Mouse (Mus musculus) intestine, embryonic 14.5 days (tissue): ENCODE measurements at regions not wholly inside any gene's neighbourhood (a gene's known extent, or its start where the extent isn't known, plus 50 kb on each side); places are given as distances from the start of the nearest gene placed in this dataset.
A peak's percentile ranks its signal among the peaks of the same experiment; 100 is the strongest.

Experiments used
- ATAC-seq: fragments of 200-750 bp; cut with Nextera tagmentation; replicated peaks from 2 replicates; pipeline ENCODE4 v1.8.0; 2017; ENCODE audit warnings: low read depth, moderate number of reproducible peaks, moderate TSS enrichment, moderate library complexity; ENCODE audit not compliant: low FRiP score, low TSS enrichment
- DNase-seq: peaks from one replicate; pipeline ENCODE4 v3.0.0-alpha.2; 2018; ENCODE audit warnings: low spot score
- H3K27ac ChIP-seq: fragments of 300-500 bp; sonication (generic); 2 replicates; pipeline ENCODE4 v1.5.1; 2014; ENCODE audit warnings: low read depth, mild to moderate bottlenecking, control low read depth
- H3K27me3 ChIP-seq: fragments of 300-500 bp; sonication (generic); replicated peaks from 2 replicates; pipeline ENCODE4 v1.6.1; 2014; ENCODE audit warnings: low read length, control low read depth; ENCODE audit not compliant: control insufficient read depth, insufficient read depth
- H3K36me3 ChIP-seq: fragments of 300-500 bp; sonication (generic); 2 replicates; pipeline ENCODE4 v1.6.1; 2014; ENCODE audit warnings: low read length, control low read depth; ENCODE audit not compliant: control insufficient read depth, insufficient read depth
- H3K4me1 ChIP-seq: fragments of 300-500 bp; sonication (generic); replicated peaks from 2 replicates; pipeline ENCODE4 v1.6.1; 2014; ENCODE audit warnings: low read length, control low read depth, mixed read lengths; ENCODE audit not compliant: control insufficient read depth, insufficient read depth
- H3K4me2 ChIP-seq: fragments of 300-500 bp; sonication (generic); 2 replicates; pipeline ENCODE4 v1.6.1; 2014; ENCODE audit warnings: low read length
- H3K4me3 ChIP-seq: fragments of 300-500 bp; sonication (generic); 2 replicates; pipeline ENCODE4 v1.5.1; 2014; ENCODE audit warnings: low read depth, low read length, control low read depth, mixed read lengths
- H3K9ac ChIP-seq: fragments of 300-500 bp; sonication (generic); 2 replicates; pipeline ENCODE4 v1.6.1; 2014; ENCODE audit warnings: mild to moderate bottlenecking, low read length
- H3K9me3 ChIP-seq: fragments of 300-500 bp; sonication (generic); 2 replicates; pipeline ENCODE4 v1.6.1; 2016; ENCODE audit warnings: low read length, control low read depth; ENCODE audit not compliant: control insufficient read depth
- whole genome bisulfite sequencing: fragments of 180-500 bp; shearing (Covaris S2); extraction: QIAGEN DNeasy Blood & Tissue Kit; methylation state at CpG from one replicate; pipeline ENCODE4 v1.1.7; 2014; 5-methylcytosine and 5-hydroxymethylcytosine counted together

- Histone ChIP-seq H3K4me3 (no peak overlapping the region), H3K9me3 (no peaks in the 10 kb centered on the region), H3K36me3 (no peaks in the 10 kb centered on the region), H3K27me3 (no peaks in the 10 kb centered on the region), H3K4me1 (peaks cover 5% of the 10 kb centered on the region; the same call in 1 of the 2 replicates), H3K4me2 (no peak overlapping the region), H3K9ac (no peak overlapping the region), H3K27ac (peak overlapping the region; percentile 38; the same call in 1 of the 2 replicates)
- 33% methylated on average over 1 of the region's 1 CpGs for WGBS
- ATAC-seq (no peak), DNase-seq (no peak)
Measured at GRCm38 (mm10) chr8:89210684-89211083, 166.7 kb upstream of the Sall1 start.

GRCm38 (mm10) chr8:89207891-89208290 lies 163.9 kb upstream of the Sall1 start:
- ATAC-seq (no peak), DNase-seq (no peak)
- Histone ChIP-seq H3K4me1 (peaks cover 5% of the 10 kb centered on the region; the same call in 1 of the 2 replicates), H3K4me2 (no peak overlapping the region), H3K4me3 (no peak overlapping the region), H3K27ac (no peak overlapping the region), H3K9me3 (no peaks in the 10 kb centered on the region), H3K36me3 (no peaks in the 10 kb centered on the region), H3K27me3 (no peaks in the 10 kb centered on the region), H3K9ac (no peak overlapping the region)
- WGBS, result 67% methylated on average over 2 of the region's 2 CpGs

GRCm38 (mm10) chr8:89202484-89203096 lies 158.6 kb upstream of the Sall1 start:
- H3K27me3 ChIP-seq, result no peaks in the 10 kb centered on the region
- no peaks in the 10 kb centered on the region for H3K4me1 ChIP-seq
- no peak overlapping the region for H3K9ac ChIP-seq
- H3K36me3 ChIP-seq, result no peaks in the 10 kb centered on the region
- DNase-seq (no peak), ATAC-seq (no peak)
- WGBS, result 78% methylated on average over 5 of the region's 5 CpGs
- H3K9me3 ChIP-seq, result no peaks in the 10 kb centered on the region
- no peak overlapping the region for H3K27ac ChIP-seq
- H3K4me3 ChIP-seq, result no peak overlapping the region
- no peak overlapping the region for H3K4me2 ChIP-seq

GRCm38 (mm10) chr8:89200301-89200700 lies 156.3 kb upstream of the Sall1 start:
- 72% methylated on average over 2 of the region's 2 CpGs for WGBS
- no peaks in the 10 kb centered on the region for H3K4me1 ChIP-seq
- H3K27ac ChIP-seq, result no peak overlapping the region
- DNase-seq (no peak), ATAC-seq (no peak)
- no peak overlapping the region for H3K4me2 ChIP-seq
- H3K36me3 ChIP-seq, result no peaks in the 10 kb centered on the region
- no peaks in the 10 kb centered on the region for H3K9me3 ChIP-seq
- no peaks in the 10 kb centered on the region for H3K27me3 ChIP-seq
- no peak overlapping the region for H3K9ac ChIP-seq
- H3K4me3 ChIP-seq, result no peak overlapping the region

GRCm38 (mm10) chr8:89185314-89185713 lies 141.4 kb upstream of the Sall1 start:
- DNase-seq (no peak), ATAC-seq (no peak)
- Histone ChIP-seq H3K27me3 (no peaks in the 10 kb centered on the region), H3K4me3 (no peak overlapping the region), H3K27ac (no peak overlapping the region), H3K4me2 (no peak overlapping the region), H3K4me1 (no peaks in the 10 kb centered on the region), H3K36me3 (no peaks in the 10 kb centered on the region), H3K9me3 (no peaks in the 10 kb centered on the region), H3K9ac (no peak overlapping the region)
- 21% methylated on average over 17 of the region's 17 CpGs for WGBS

DNA sequence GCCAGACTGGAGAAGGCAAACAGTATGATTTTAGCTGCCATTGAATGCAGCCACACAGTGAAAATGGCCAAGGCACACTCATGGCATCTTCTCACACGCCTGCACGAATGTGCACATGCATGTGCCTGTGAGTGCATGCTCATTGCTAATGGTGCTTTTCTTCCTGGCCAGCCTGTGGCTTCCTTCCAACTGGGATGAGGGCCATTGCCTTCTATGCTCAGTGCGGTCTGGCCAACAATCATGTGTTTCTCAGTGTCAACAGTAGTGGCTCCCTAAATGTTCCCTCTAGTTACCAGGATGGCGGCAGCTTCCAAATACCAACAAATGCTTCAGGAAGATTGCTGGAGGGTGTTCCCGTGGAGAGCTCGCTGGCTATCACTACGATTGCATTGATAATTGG lies 131.7 kb upstream of the Sall1 start:
- no peak for ATAC-seq
- Histone ChIP-seq H3K4me2 (no peak overlapping the region), H3K27ac (no peak overlapping the region), H3K4me1 (no peaks in the 10 kb centered on the region), H3K36me3 (no peaks in the 10 kb centered on the region), H3K4me3 (no peak overlapping the region), H3K27me3 (no peaks in the 10 kb centered on the region), H3K9me3 (no peaks in the 10 kb centered on the region), H3K9ac (no peak overlapping the region)
- 92% methylated on average over 7 of the region's 7 CpGs for WGBS
- DNase-seq, result no peak

GRCm38 (mm10) chr8:89171561-89171960 lies 127.6 kb upstream of the Sall1 start:
- DNase-seq (no peak), ATAC-seq (no peak)
- WGBS, result 74% methylated on average over 5 of the region's 5 CpGs
- no peak overlapping the region for H3K27ac ChIP-seq
- H3K4me3 ChIP-seq, result no peak overlapping the region
- H3K9me3 ChIP-seq, result no peaks in the 10 kb centered on the region
- no peaks in the 10 kb centered on the region for H3K36me3 ChIP-seq
- H3K4me2 ChIP-seq, result no peak overlapping the region
- H3K4me1 ChIP-seq, result no peaks in the 10 kb centered on the region
- H3K9ac ChIP-seq, result no peak overlapping the region
- no peaks in the 10 kb centered on the region for H3K27me3 ChIP-seq

DNA sequence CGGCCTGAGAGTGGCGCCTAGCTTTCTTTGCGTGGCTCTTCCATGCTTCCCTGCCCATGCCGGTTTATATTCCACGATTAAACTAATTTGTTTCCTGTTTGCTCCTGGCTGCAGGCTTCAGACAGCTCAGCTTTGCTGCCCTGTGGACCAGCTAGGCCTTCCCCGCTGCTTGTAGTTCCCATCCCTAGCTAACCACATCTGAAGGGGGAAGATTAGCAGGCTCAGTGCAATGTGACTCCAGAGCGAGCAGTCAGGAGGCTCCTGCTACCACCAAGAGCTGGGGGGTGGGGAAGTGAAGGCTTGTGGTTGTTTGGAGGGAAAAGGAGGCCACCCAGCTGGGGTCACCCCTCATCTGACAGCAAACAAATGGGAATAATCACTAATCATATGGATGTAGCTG lies 125.5 kb upstream of the Sall1 start:
- Histone ChIP-seq H3K27ac (no peak overlapping the region), H3K4me3 (no peak overlapping the region), H3K27me3 (no peaks in the 10 kb centered on the region), H3K9me3 (no peaks in the 10 kb centered on the region), H3K4me1 (no peaks in the 10 kb centered on the region), H3K9ac (no peak overlapping the region), H3K36me3 (no peaks in the 10 kb centered on the region), H3K4me2 (no peak overlapping the region)
- no peak for ATAC-seq
- WGBS, result 46% methylated on average over 7 of the region's 7 CpGs
- DNase-seq, result no peak

DNA sequence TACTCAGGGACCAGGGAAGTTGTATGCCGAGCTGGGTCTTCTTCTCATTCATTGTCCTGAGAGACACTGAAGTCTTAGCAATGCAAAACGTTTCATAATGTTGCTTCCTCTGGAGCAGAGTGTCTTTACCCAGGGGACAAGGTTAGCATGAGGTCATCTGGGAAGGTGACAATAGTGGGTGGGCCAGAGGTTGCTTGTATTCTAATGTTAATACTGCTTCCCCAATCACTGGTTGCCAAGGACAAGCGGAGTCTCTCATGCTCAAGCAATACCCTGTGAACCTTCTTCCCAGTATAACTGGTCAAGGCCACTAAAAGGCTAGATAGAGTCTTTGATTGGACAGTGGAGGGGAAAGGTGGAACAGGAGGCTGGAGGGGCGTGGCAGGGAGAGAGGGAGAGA lies 123.1 kb upstream of the Sall1 start:
- ATAC-seq (no peak), DNase-seq (no peak)
- Histone ChIP-seq H3K9me3 (no peaks in the 10 kb centered on the region), H3K27ac (no peak overlapping the region), H3K36me3 (no peaks in the 10 kb centered on the region), H3K4me3 (no peak overlapping the region), H3K4me1 (no peaks in the 10 kb centered on the region), H3K27me3 (no peaks in the 10 kb centered on the region), H3K9ac (no peak overlapping the region), H3K4me2 (no peak overlapping the region)
- 73% methylated on average over 4 of the region's 4 CpGs for WGBS
